Mouse (Mus musculus): ENCODE measurements around the gene Zscan21. TPM values are rescaled to one million over a fixed set of nuclear protein-coding genes. Genes with fewer than 3 reads are reported as not detected.
A peak's percentile ranks its signal among the peaks of the same experiment; 100 is the strongest.

Gene Zscan21
- polyA plus RNA-seq, 1 experiment: 10.9 TPM

GRCm38 (mm10) chr5:138117199-138118015 is 704 bp downstream of the Zscan21 start:
- no peaks in the 10 kb centered on the region for H3K27me3 ChIP-seq (replicated peaks; ENCODE audit: control insufficient read depth, insufficient read depth, low read length)
- peak overlapping the region; percentile 58 for H3K4me3 ChIP-seq (ENCODE audit: insufficient read depth, low read depth, low read length)
- H3K27ac ChIP-seq (ENCODE audit: insufficient read depth, low read depth, low read length): peak overlapping the region; percentile 81
- DNase-seq: no peak
- TF ChIP-seq POLR2A (IDR thresholded peaks at IDR 0.05; ENCODE audit: low read depth, low read length): no peak
- TF ChIP-seq CTCF (conservative IDR thresholded peaks at IDR 0.05; ENCODE audit: insufficient read depth, insufficient read length, low read depth, low read length): no peak
- peaks cover 10% of the 10 kb centered on the region; the same call in 1 of the 2 replicates for H3K4me1 ChIP-seq (ENCODE audit: control insufficient read depth, insufficient read depth, low read length)
- H3K36me3 ChIP-seq (ENCODE audit: control insufficient read depth, insufficient read depth, low read length): no peaks in the 10 kb centered on the region
- WGBS: 2% methylated on average over 16 of the region's 16 CpGs

GRCm38 (mm10) chr5:138118041-138118440 is 1.3 kb downstream of the Zscan21 start:
- no peak for DNase-seq
- peaks cover 10% of the 10 kb centered on the region; the same call in 1 of the 2 replicates for H3K4me1 ChIP-seq (ENCODE audit: control insufficient read depth, insufficient read depth, low read length)
- peak overlapping the region; percentile 81; the same call in 1 of the 2 replicates for H3K27ac ChIP-seq (ENCODE audit: insufficient read depth, low read depth, low read length)
- WGBS: 28% methylated on average over 3 of the region's 3 CpGs
- TF ChIP-seq POLR2A (IDR thresholded peaks at IDR 0.05; ENCODE audit: low read depth, low read length): no peak
- TF ChIP-seq CTCF (conservative IDR thresholded peaks at IDR 0.05; ENCODE audit: insufficient read depth, insufficient read length, low read depth, low read length): no peak
- H3K4me3 ChIP-seq (ENCODE audit: insufficient read depth, low read depth, low read length): peak overlapping the region; percentile 1; the same call in 1 of the 2 replicates
- H3K27me3 ChIP-seq (replicated peaks; ENCODE audit: control insufficient read depth, insufficient read depth, low read length): no peaks in the 10 kb centered on the region
- no peaks in the 10 kb centered on the region for H3K36me3 ChIP-seq (ENCODE audit: control insufficient read depth, insufficient read depth, low read length)

- no peak overlapping the region for H3K4me3 ChIP-seq (ENCODE audit: insufficient read depth, low read depth, low read length)
- TF ChIP-seq CTCF (conservative IDR thresholded peaks at IDR 0.05; ENCODE audit: insufficient read depth, insufficient read length, low read depth, low read length): no peak
- TF ChIP-seq POLR2A (IDR thresholded peaks at IDR 0.05; ENCODE audit: low read depth, low read length): no peak
- H3K36me3 ChIP-seq (ENCODE audit: control insufficient read depth, insufficient read depth, low read length): peaks cover 6% of the 10 kb centered on the region
- H3K27me3 ChIP-seq (replicated peaks; ENCODE audit: control insufficient read depth, insufficient read depth, low read length): no peaks in the 10 kb centered on the region
- DNase-seq: peak; percentile 77
- WGBS: 52% methylated on average over 5 of the region's 5 CpGs
- H3K27ac ChIP-seq (ENCODE audit: insufficient read depth, low read depth, low read length): peak overlapping the region; percentile 47; the same call in 1 of the 2 replicates
- no peaks in the 10 kb centered on the region for H3K4me1 ChIP-seq (ENCODE audit: control insufficient read depth, insufficient read depth, low read length)
These were observed 15.8 kb downstream of the Zscan21 start for GRCm38 (mm10) chr5:138132425-138133064.

- Histone ChIP-seq H3K27ac (ENCODE audit: insufficient read depth, low read depth, low read length) (no peak overlapping the region), H3K27me3 (replicated peaks; ENCODE audit: control insufficient read depth, insufficient read depth, low read length) (no peaks in the 10 kb centered on the region), H3K4me3 (ENCODE audit: insufficient read depth, low read depth, low read length) (no peak overlapping the region), H3K36me3 (ENCODE audit: control insufficient read depth, insufficient read depth, low read length) (no peaks in the 10 kb centered on the region; the same call in 1 of the 2 replicates), H3K4me1 (ENCODE audit: control insufficient read depth, insufficient read depth, low read length) (no peaks in the 10 kb centered on the region; the same call in 1 of the 2 replicates)
- DNase-seq: no peak
- TF ChIP-seq POLR2A (IDR thresholded peaks at IDR 0.05; ENCODE audit: low read depth, low read length) (no peak), CTCF (conservative IDR thresholded peaks at IDR 0.05; ENCODE audit: insufficient read depth, insufficient read length, low read depth, low read length) (no peak)
- WGBS: 57% methylated on average over 4 of the region's 4 CpGs
These were observed 20.6 kb downstream of the Zscan21 start for GRCm38 (mm10) chr5:138137257-138137656.

GRCm38 (mm10) chr5:138137935-138138549 is 21.3 kb downstream of the Zscan21 start:
- DNase-seq: peak; percentile 74
- TF ChIP-seq CTCF (conservative IDR thresholded peaks at IDR 0.05; ENCODE audit: insufficient read depth, insufficient read length, low read depth, low read length): peak; percentile 53
- no peak for TF ChIP-seq POLR2A (IDR thresholded peaks at IDR 0.05; ENCODE audit: low read depth, low read length)
- Histone ChIP-seq H3K36me3 (ENCODE audit: control insufficient read depth, insufficient read depth, low read length) (no peaks in the 10 kb centered on the region; the same call in 1 of the 2 replicates), H3K4me1 (ENCODE audit: control insufficient read depth, insufficient read depth, low read length) (no peaks in the 10 kb centered on the region; the same call in 1 of the 2 replicates), H3K4me3 (ENCODE audit: insufficient read depth, low read depth, low read length) (no peak overlapping the region), H3K27me3 (replicated peaks; ENCODE audit: control insufficient read depth, insufficient read depth, low read length) (no peaks in the 10 kb centered on the region), H3K27ac (ENCODE audit: insufficient read depth, low read depth, low read length) (0 out of 2 replicates have a peak overlapping the region, but pooled peaks have one; percentile 4)
- 38% methylated on average over 8 of the region's 8 CpGs for WGBS

GRCm38 (mm10) chr5:138138585-138138984 is 21.9 kb downstream of the Zscan21 start:
- no peak overlapping the region for H3K27ac ChIP-seq (ENCODE audit: insufficient read depth, low read depth, low read length)
- H3K4me3 ChIP-seq (ENCODE audit: insufficient read depth, low read depth, low read length): no peak overlapping the region
- no peaks in the 10 kb centered on the region for H3K27me3 ChIP-seq (replicated peaks; ENCODE audit: control insufficient read depth, insufficient read depth, low read length)
- TF ChIP-seq POLR2A (IDR thresholded peaks at IDR 0.05; ENCODE audit: low read depth, low read length) (no peak), CTCF (conservative IDR thresholded peaks at IDR 0.05; ENCODE audit: insufficient read depth, insufficient read length, low read depth, low read length) (no peak)
- H3K4me1 ChIP-seq (ENCODE audit: control insufficient read depth, insufficient read depth, low read length): no peaks in the 10 kb centered on the region; the same call in 1 of the 2 replicates
- 52% methylated on average over 4 of the region's 4 CpGs for WGBS
- no peak for DNase-seq
- no peaks in the 10 kb centered on the region; the same call in 1 of the 2 replicates for H3K36me3 ChIP-seq (ENCODE audit: control insufficient read depth, insufficient read depth, low read length)

Measured in kidney, adult 2 months (tissue).